Mouse (Mus musculus): ENCODE data around the gene Gm7970. TPM values are rescaled to one million over a fixed set of nuclear protein-coding genes. Genes with fewer than 3 reads are reported as not detected.
"Not testable (repeated sequence)": the region's sequence is repeated elsewhere in the genome, so short reads cannot be mapped to it uniquely, and the experiment has no call there.

Gene Gm7970
- not detected in 2 replicates for total RNA-seq (2015; ENCODE audit: low replicate concordance)
- not detected in 2 replicates for total RNA-seq (2017; ENCODE audit: low replicate concordance)

DNA sequence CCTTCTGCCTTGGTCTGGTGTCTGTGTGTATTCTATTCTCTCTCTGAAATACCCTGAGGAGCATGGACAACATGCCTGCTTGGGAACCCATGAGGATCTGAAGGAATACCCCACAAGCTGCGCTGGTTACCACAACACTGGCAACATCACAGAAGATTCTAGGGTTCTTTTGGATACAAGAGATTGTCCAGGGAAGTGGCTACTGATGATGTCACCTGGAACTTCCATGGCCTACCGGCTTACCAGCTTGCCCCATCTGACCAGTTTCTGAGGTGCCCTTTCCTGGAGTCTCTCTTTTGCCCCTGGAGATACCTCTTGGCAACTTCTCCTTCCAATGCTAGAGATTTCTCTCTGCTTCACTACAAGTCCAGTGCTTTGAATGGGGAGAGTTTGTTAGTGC is at the start of gene Gm7970:
TSS of gene Gm7970 (minus strand) at position 101 of the 400 bp plus-strand sequence.
- ATAC-seq (replicated peaks; ENCODE audit: low FRiP score, poor library complexity, severe bottlenecking), result not testable (repeated sequence)

DNA sequence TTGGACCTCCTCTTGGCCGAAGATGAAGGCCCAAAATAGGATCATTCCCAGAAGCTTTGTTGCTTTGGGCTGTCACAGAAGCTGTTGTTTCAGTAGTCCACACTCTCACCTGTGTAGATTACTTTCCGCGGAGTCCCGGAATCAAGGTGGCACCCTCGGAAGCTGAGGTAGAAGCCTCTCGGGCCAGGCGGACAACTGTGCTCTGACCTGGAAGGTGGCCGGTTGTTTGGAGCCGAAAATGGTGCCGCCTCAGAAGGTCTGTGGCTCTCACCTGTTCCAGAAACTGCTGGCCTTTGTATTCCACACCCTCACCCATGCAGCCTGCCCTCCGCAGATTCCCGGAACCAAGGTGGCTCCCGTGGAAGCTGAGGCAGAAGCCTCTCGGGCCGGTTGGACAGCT is 45.6 kb upstream of the Gm7970 start:
- ATAC-seq (replicated peaks; ENCODE audit: low FRiP score, poor library complexity, severe bottlenecking), result not testable (repeated sequence)

GRCm38 (mm10) chr14:41586346-41586745 is 31.0 kb upstream of the Gm7970 start:
- not testable (repeated sequence) for ATAC-seq (replicated peaks; ENCODE audit: low FRiP score, poor library complexity, severe bottlenecking)

- ATAC-seq (replicated peaks; ENCODE audit: low FRiP score, poor library complexity, severe bottlenecking), result not testable (repeated sequence)
These were observed 17.5 kb upstream of the Gm7970 start, which contains the start of gene 1700049E17Rik2 for GRCm38 (mm10) chr14:41572911-41573310. Gene 1700049E17Rik2, plus strand, starts transcription at chr14:41573211.

- not testable (repeated sequence) for ATAC-seq (replicated peaks; ENCODE audit: low FRiP score, poor library complexity, severe bottlenecking)
These were observed 30.7 kb downstream of the Gm7970 start for GRCm38 (mm10) chr14:41524695-41525094.

DNA sequence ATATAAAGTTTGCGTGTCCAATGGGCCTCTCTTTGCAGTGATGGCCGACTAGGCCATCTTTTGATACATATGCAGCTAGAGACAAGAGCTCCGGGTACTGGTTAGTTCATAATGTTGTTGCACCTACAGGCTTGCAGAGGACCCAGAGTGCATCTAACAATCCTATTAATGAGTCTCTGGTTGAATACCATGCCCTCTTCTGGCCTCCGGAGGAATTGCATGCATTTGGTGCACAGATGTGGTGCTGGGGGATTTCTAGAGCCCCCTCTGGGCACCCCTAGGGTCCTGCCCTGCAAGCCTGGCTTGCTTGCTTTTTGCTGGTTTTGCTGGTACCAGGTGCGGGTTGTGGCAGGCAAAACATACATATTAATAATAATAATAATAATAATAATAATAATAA is 34.7 kb downstream of the Gm7970 start:
- ATAC-seq (replicated peaks; ENCODE audit: low FRiP score, poor library complexity, severe bottlenecking), result not testable (repeated sequence)

Other genes with a start within 250 kb of the Gm7970 start
- gene Gm5798, start 207.0 kb downstream of the Gm7970 start, total RNA-seq (2015; ENCODE audit: low replicate concordance), result not detected in 2 replicates
- not detected in 2 replicates for gene Gm5798, start 207.0 kb downstream of the Gm7970 start, total RNA-seq (2017; ENCODE audit: low replicate concordance)
- not detected in 2 replicates for gene Gm7945, start 169.2 kb downstream of the Gm7970 start, total RNA-seq (2015; ENCODE audit: low replicate concordance)
- not detected in 2 replicates for gene Gm7945, start 169.2 kb downstream of the Gm7970 start, total RNA-seq (2017; ENCODE audit: low replicate concordance)
- gene Gm6482, start 147.3 kb downstream of the Gm7970 start, total RNA-seq (2015; ENCODE audit: low replicate concordance), result not detected in 2 replicates
- gene Gm6482, start 147.3 kb downstream of the Gm7970 start, total RNA-seq (2017; ENCODE audit: low replicate concordance), result not detected in 2 replicates
- gene Gm7954, start 102.1 kb downstream of the Gm7970 start, total RNA-seq (2015; ENCODE audit: low replicate concordance), result not detected in 2 replicates
- not detected in 2 replicates for gene Gm7954, start 102.1 kb downstream of the Gm7970 start, total RNA-seq (2017; ENCODE audit: low replicate concordance)
- gene Gm3486, start 66.1 kb downstream of the Gm7970 start, total RNA-seq (2015; ENCODE audit: low replicate concordance), result not detected in 2 replicates
- gene Gm3486, start 66.1 kb downstream of the Gm7970 start, total RNA-seq (2017; ENCODE audit: low replicate concordance), result not detected in 2 replicates
- not detected in 2 replicates for gene 1700049E17Rik2, start 17.6 kb upstream of the Gm7970 start, total RNA-seq (2015; ENCODE audit: low replicate concordance)
- 0.28 TPM in 1 of 2 replicates, not detected in the other for gene 1700049E17Rik2, start 17.6 kb upstream of the Gm7970 start, total RNA-seq (2017; ENCODE audit: low replicate concordance)
- gene Gm3072, start 69.0 kb upstream of the Gm7970 start, total RNA-seq (2015; ENCODE audit: low replicate concordance), result not detected in 2 replicates
- not detected in 2 replicates for gene Gm3072, start 69.0 kb upstream of the Gm7970 start, total RNA-seq (2017; ENCODE audit: low replicate concordance)
- not detected in 2 replicates for gene Gm3676, start 90.9 kb upstream of the Gm7970 start, total RNA-seq (2015; ENCODE audit: low replicate concordance)
- gene Gm3676, start 90.9 kb upstream of the Gm7970 start, total RNA-seq (2017; ENCODE audit: low replicate concordance), result not detected in 2 replicates
- not detected in 2 replicates for gene Gm8068, start 146.3 kb upstream of the Gm7970 start, total RNA-seq (2015; ENCODE audit: low replicate concordance)
- not detected in 2 replicates for gene Gm8068, start 146.3 kb upstream of the Gm7970 start, total RNA-seq (2017; ENCODE audit: low replicate concordance)
- gene Gm7929, start 195.0 kb upstream of the Gm7970 start, total RNA-seq (2015; ENCODE audit: low replicate concordance), result not detected in 2 replicates
- not detected in 2 replicates for gene Gm7929, start 195.0 kb upstream of the Gm7970 start, total RNA-seq (2017; ENCODE audit: low replicate concordance)
- gene Gm47189, start 216.9 kb upstream of the Gm7970 start, total RNA-seq (2015; ENCODE audit: low replicate concordance), result not detected in 2 replicates
- not detected in 2 replicates for gene Gm47189, start 216.9 kb upstream of the Gm7970 start, total RNA-seq (2017; ENCODE audit: low replicate concordance)